Mouse (Mus musculus) embryonic facial prominence, embryonic 10.5 days (tissue): ENCODE measurements around the gene B4galt4. TPM values are rescaled to one million over a fixed set of nuclear protein-coding genes. Genes with fewer than 3 reads are reported as not detected.
A peak's percentile ranks its signal among the peaks of the same experiment; 100 is the strongest.
"Not testable (repeated sequence)": the region's sequence is repeated elsewhere in the genome, so short reads cannot be mapped to it uniquely, and the experiment has no call there.

ENCODE experiments used
- DNase-seq: peaks from one replicate; pipeline ENCODE4 v3.0.0-alpha.2; 2017; ENCODE audit warnings: low spot score
- H3K27ac ChIP-seq: fragments of 300-500 bp; sonication (generic); replicated peaks from 2 replicates; pipeline ENCODE4 v1.5.1; 2016; ENCODE audit warnings: mild to moderate bottlenecking
- H3K27me3 ChIP-seq: fragments of 300-500 bp; sonication (generic); replicated peaks from 2 replicates; pipeline ENCODE4 v1.6.1; 2016; ENCODE audit warnings: low read depth, mild to moderate bottlenecking; ENCODE audit not compliant: poor library complexity, severe bottlenecking
- H3K36me3 ChIP-seq: fragments of 300-500 bp; sonication (generic); replicated peaks from 2 replicates; pipeline ENCODE4 v1.6.1; 2016; ENCODE audit warnings: mild to moderate bottlenecking, moderate library complexity
- H3K4me1 ChIP-seq: fragments of 300-500 bp; sonication (generic); 2 replicates; pipeline ENCODE4 v1.6.1; 2016
- H3K4me3 ChIP-seq: fragments of 300-500 bp; sonication (generic); 2 replicates; pipeline ENCODE4 v1.5.1; 2016; ENCODE audit warnings: mild to moderate bottlenecking, moderate library complexity
- H3K9me3 ChIP-seq: fragments of 300-500 bp; sonication (generic); 2 replicates; pipeline ENCODE4 v1.6.1; 2016; ENCODE audit warnings: mild to moderate bottlenecking
- WGBS: fragments of 180-500 bp; shearing (Covaris S2); methylation state at CpG from one replicate; pipeline ENCODE4 v1.1.7; 2016; 5-methylcytosine and 5-hydroxymethylcytosine counted together
- polyA plus RNA-seq: library from polyadenylated mRNA; unstranded; fragments of >200 nt; fragmentation: Nextera tagmentation; extraction: Ambion mirVana; gene quantifications from 2 replicates; pipeline ENCODE4 v1.2.1, GENCODE M21; 2016

B4galt4 gene
- polyA plus RNA-seq, 1 experiment from 2014 or later = 27.8 TPM

DNA sequence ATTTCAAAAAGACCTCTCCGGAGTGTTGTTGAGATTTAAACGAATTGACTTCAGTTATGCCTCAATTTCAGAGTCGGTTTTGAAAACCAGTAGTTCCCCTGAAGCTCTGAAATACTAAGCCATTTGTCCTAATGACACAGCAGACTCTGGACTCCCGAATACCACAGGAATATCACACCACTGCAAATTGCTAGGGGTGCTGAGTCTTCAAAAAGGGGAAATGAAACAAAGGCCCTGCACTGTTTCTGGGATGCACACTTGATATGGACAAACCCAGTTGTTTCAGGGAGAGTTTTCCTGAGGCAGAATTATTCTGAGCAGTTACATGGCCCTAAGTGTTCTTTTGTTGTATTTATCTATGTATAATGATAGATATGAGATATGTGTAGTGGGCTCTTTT lies 30.8 kb upstream of the B4galt4 start:
- no peaks in the 10 kb centered on the region; the same call in 1 of the 2 replicates for H3K27me3 ChIP-seq
- peaks cover 33% of the 10 kb centered on the region for H3K4me1 ChIP-seq
- 53% methylated on average over 4 of the region's 4 CpGs for WGBS
- H3K27ac ChIP-seq = 0 out of 2 replicates have a peak overlapping the region, but pooled peaks have one; percentile 14
- no peaks in the 10 kb centered on the region for H3K9me3 ChIP-seq
- DNase-seq = no peak
- H3K4me3 ChIP-seq = peak overlapping the region; percentile 78
- H3K36me3 ChIP-seq = 0 out of 2 replicates have a peak, but pooled peaks cover 4% of the 10 kb centered on the region

- Histone ChIP-seq H3K27ac (peak overlapping the region; percentile 93), H3K4me1 (peaks cover 33% of the 10 kb centered on the region), H3K9me3 (no peaks in the 10 kb centered on the region), H3K27me3 (no peaks in the 10 kb centered on the region; the same call in 1 of the 2 replicates), H3K4me3 (peak overlapping the region; percentile 78), H3K36me3 (no peaks in the 10 kb centered on the region)
- 5% methylated on average over 12 of the region's 12 CpGs for WGBS
- peak; percentile 44 for DNase-seq
Observed at GRCm38 (mm10) chr16:38712105-38712504, 30.0 kb upstream of the B4galt4 start.

GRCm38 (mm10) chr16:38712581-38713403 lies 29.3 kb upstream of the B4galt4 start, which contains the start of gene Arhgap31:
Gene Arhgap31, minus strand, starts transcription at chr16:38713274.
- peak within 1 kb of the TSS; percentile 93 for H3K27ac ChIP-seq
- H3K36me3 ChIP-seq = no peaks in the 10 kb centered on the region
- H3K4me1 ChIP-seq = peaks cover 33% of the 10 kb centered on the region
- DNase-seq = peak; percentile 84
- H3K27me3 ChIP-seq = no peaks in the 10 kb centered on the region; the same call in 1 of the 2 replicates
- under 1% methylated on average over 74 of the region's 74 CpGs for WGBS
- H3K9me3 ChIP-seq = no peaks in the 10 kb centered on the region
- peak within 1 kb of the TSS; percentile 78 for H3K4me3 ChIP-seq

DNA sequence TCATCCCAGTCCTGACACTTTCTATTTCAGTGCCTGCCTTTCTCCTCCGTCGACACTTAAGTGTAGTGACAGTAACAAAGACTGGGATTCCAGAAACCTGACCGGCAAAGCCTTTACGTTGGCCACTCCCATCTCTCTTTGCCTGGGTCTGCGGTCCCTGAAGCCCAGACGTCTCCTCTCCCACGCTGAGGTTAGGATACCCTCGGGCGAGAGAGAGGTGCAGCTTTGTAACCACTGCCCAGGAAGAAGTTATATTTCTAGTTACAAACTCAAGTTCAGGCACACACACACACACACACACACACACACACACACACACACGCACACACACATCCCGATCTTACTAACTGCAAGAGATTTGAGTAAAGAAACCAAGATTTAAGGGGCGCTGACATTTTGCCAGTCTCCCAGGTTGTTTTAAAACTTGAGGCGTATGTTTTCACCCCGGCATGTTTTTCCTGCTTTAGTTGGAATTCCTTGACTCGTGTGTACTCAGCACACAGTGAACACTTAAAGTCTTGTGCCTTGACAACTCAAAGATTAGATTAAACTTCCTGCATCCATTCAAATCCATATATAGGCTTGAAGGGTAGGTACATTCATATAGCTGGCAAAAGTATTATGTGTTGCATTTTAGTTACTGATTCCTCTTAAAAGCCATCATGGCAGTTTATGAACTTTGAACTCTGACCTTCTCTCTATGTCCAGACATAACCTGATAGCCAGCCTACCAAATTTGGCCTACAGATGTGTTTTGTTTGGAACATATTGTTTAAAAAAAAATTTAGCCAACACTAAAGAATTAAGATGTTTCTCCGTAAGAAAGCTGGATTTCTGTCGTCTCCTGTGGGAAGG lies 28.4 kb upstream of the B4galt4 start:
- Histone ChIP-seq H3K27ac (peak overlapping the region; percentile 93), H3K4me3 (peak overlapping the region; percentile 78), H3K36me3 (no peaks in the 10 kb centered on the region), H3K4me1 (peaks cover 33% of the 10 kb centered on the region), H3K9me3 (no peaks in the 10 kb centered on the region), H3K27me3 (no peaks in the 10 kb centered on the region; the same call in 1 of the 2 replicates)
- WGBS = 26% methylated on average over 17 of the region's 17 CpGs
- DNase-seq = no peak

DNA sequence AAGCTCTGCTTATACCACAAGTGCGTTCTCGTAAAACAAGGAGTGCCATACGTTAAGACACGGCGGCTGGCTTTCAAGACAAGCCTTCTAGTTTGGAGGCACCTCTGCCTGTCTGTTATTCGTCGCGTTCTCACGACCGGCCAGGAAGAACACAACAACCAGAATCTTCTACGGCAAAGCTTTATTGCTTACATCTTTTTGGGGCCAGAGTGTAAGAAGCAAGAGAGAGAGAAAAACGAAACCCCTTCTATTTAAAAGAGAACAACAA lies 27.9 kb upstream of the B4galt4 start:
- not testable (repeated sequence) for H3K4me3 ChIP-seq, H3K9me3 ChIP-seq, H3K27ac ChIP-seq, H3K27me3 ChIP-seq, H3K36me3 ChIP-seq
- peaks cover 33% of the 10 kb centered on the region for H3K4me1 ChIP-seq
- peak; percentile 11 for DNase-seq
- WGBS = 57% methylated on average over 11 of the region's 12 CpGs

- Histone ChIP-seq H3K4me1 (no peaks in the 10 kb centered on the region), H3K4me3 (no peak overlapping the region), H3K36me3 (no peaks in the 10 kb centered on the region), H3K9me3 (no peaks in the 10 kb centered on the region), H3K27ac (no peak overlapping the region), H3K27me3 (no peaks in the 10 kb centered on the region)
- 93% methylated on average over 9 of the region's 9 CpGs for WGBS
- DNase-seq = no peak
Observed at GRCm38 (mm10) chr16:38721377-38721776, 20.7 kb upstream of the B4galt4 start.

DNA sequence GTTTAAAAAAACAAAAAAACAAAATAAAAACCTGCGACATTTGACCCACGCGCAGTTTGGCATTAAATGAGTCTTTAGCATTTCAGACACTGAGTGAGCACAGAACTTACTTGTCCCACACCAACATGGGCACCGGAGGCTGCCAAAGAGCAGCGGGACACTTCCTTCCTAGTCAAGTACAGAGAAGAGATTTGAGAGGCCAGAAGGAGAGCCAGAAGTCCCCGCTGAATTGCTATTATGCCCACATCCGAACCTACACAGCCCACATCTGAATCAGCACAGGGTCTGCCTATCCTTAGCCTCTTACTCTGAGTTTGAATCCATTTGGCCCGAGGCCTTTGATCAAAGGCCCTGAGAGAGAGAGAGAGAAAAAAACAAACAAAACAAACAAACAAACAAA lies 17.8 kb upstream of the B4galt4 start:
- no peaks in the 10 kb centered on the region for H3K9me3 ChIP-seq
- H3K27ac ChIP-seq = 0 out of 2 replicates have a peak overlapping the region, but pooled peaks have one; percentile 16
- peak; percentile 6 for DNase-seq
- no peaks in the 10 kb centered on the region for H3K36me3 ChIP-seq
- no peaks in the 10 kb centered on the region for H3K4me1 ChIP-seq
- H3K4me3 ChIP-seq = no peak overlapping the region
- no peaks in the 10 kb centered on the region for H3K27me3 ChIP-seq
- 85% methylated on average over 8 of the region's 8 CpGs for WGBS

- DNase-seq = peak; percentile 8
- Histone ChIP-seq H3K36me3 (no peaks in the 10 kb centered on the region), H3K4me1 (no peaks in the 10 kb centered on the region), H3K27me3 (no peaks in the 10 kb centered on the region), H3K27ac (0 out of 2 replicates have a peak overlapping the region, but pooled peaks have one; percentile 16), H3K4me3 (no peak overlapping the region), H3K9me3 (no peaks in the 10 kb centered on the region)
- 76% methylated on average over 13 of the region's 13 CpGs for WGBS
Observed at GRCm38 (mm10) chr16:38724974-38725373, 17.1 kb upstream of the B4galt4 start.

DNA sequence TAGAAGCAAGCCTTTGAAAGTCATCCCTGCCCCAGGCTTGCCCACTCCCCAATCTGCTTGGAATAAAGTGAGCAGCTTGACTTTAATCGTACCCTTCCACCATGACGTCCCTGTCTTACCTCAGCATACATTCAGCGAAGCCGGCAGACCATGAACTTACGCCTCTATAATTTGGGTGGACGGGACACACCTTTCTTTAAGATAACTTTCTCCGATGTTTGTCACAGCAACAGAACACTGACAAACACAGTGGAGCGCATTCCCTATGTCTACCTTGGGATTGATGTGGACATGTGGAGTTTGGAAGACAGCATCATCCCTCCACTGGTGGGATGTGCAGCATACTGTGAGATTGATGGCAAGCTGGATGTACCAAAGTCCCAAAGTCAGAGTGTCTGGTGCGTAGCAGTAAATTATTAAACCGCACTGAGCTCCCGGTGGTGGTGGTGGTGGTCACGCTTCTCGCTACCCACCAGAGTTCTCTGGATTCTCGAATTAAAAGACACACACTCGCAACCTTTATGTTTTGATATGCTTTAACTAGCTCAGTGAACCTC lies 13.4 kb upstream of the B4galt4 start:
- Histone ChIP-seq H3K4me1 (no peaks in the 10 kb centered on the region), H3K27me3 (no peaks in the 10 kb centered on the region), H3K4me3 (no peak overlapping the region), H3K27ac (no peak overlapping the region), H3K36me3 (no peaks in the 10 kb centered on the region), H3K9me3 (no peaks in the 10 kb centered on the region)
- 94% methylated on average over 15 of the region's 15 CpGs for WGBS
- DNase-seq = peak; percentile 3

DNA sequence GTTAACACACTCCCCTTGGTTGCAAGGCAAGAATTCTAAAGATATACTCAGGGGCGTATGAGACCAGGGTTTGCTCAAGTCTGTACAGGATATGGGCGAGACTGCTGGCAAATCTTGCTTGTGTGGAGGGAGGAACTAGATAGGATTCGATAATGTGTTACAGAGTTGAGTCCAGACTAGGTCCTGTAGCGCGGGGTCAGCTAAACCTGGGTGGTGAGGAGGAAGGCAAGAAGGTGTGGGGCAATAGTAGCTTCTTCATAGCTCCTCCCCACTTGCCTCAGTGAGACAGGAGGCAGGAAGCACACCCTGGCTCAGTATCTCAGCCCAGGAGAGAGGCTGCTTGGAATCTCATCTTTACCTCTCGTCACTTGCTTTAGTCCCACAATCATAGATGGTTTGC lies 12.9 kb upstream of the B4galt4 start:
- peak; percentile 6 for DNase-seq
- WGBS = 86% methylated on average over 6 of the region's 6 CpGs
- Histone ChIP-seq H3K9me3 (no peaks in the 10 kb centered on the region), H3K4me1 (no peaks in the 10 kb centered on the region), H3K4me3 (no peak overlapping the region), H3K27ac (no peak overlapping the region), H3K27me3 (no peaks in the 10 kb centered on the region), H3K36me3 (no peaks in the 10 kb centered on the region)

GRCm38 (mm10) chr16:38729610-38730288 lies 12.3 kb upstream of the B4galt4 start:
- Histone ChIP-seq H3K4me3 (no peak overlapping the region), H3K9me3 (no peaks in the 10 kb centered on the region), H3K27ac (no peak overlapping the region), H3K4me1 (no peaks in the 10 kb centered on the region), H3K27me3 (no peaks in the 10 kb centered on the region), H3K36me3 (no peaks in the 10 kb centered on the region)
- 66% methylated on average over 15 of the region's 15 CpGs for WGBS
- peak; percentile 8 for DNase-seq

DNA sequence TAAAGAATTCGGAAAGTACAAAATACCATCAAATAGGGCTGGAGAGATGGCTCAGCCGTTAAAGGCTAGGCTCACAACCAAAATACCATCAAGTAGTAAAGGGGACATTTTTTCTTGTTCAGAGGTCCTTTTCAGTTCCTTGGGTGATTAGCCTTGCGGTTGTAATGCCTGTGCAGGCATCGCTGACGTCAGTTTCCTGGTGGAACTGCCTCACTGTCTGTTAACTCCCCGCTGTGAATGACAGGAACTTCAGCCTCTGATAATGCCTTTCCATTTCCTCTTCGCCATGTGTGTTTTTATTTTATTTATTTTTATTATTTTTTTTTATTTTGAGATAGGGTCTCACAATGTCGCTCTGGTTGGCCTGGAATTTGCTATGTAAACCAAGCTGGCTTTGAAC lies 11.1 kb upstream of the B4galt4 start:
- Histone ChIP-seq H3K27ac (no peak overlapping the region), H3K36me3 (no peaks in the 10 kb centered on the region), H3K4me3 (no peak overlapping the region), H3K9me3 (no peaks in the 10 kb centered on the region), H3K27me3 (no peaks in the 10 kb centered on the region), H3K4me1 (no peaks in the 10 kb centered on the region)
- peak; percentile 7 for DNase-seq
- WGBS = 67% methylated on average over 8 of the region's 8 CpGs
